Mouse (Mus musculus): Measurements from ENCODE around the gene Sod2. TPM values are rescaled to one million over a fixed set of nuclear protein-coding genes. Genes with fewer than 3 reads are reported as not detected.
"Not testable (repeated sequence)": the region's sequence is repeated elsewhere in the genome, so short reads cannot be mapped to it uniquely, and the experiment has no call there.

Sod2 gene
- total RNA-seq, 1 experiment = 161 TPM

DNA sequence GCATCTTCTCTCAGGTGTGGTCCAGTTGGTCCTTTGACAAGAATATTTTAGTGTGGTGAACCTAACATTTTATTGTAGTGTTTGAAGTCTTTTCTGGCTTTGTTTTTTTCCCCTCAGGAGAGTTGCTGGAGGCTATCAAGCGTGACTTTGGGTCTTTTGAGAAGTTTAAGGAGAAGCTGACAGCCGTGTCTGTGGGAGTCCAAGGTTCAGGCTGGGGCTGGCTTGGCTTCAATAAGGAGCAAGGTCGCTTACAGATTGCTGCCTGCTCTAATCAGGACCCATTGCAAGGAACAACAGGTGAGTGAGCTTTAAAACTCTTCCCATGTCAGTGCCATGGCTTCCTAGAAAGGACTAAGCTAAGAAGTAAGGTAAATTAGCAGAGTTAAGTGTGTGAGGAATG, 6.7 kb downstream of the Sod2 start:
- Histone ChIP-seq H3K4me1 (ENCODE audit: control insufficient read depth in 2 of 2, insufficient read depth in 2 of 2, low read length in 2 of 2, poor library complexity in 1 of 2) (no peaks in the 10 kb centered on the region; a peak in 1 of 4 replicates), H3K9ac (ENCODE audit: insufficient read depth, low read depth, low read length, poor library complexity, severe bottlenecking) (no peak overlapping the region), H3K27ac (ENCODE audit: insufficient read depth, low read depth, low read length, poor library complexity, severe bottlenecking) (no peak overlapping the region), H3K4me3 (ENCODE audit: insufficient read depth in 1 of 2, low read depth in 1 of 2, low read length in 2 of 2, poor library complexity in 1 of 2, severe bottlenecking in 1 of 2) (no peak overlapping the region), H3K36me3 (ENCODE audit: control insufficient read depth, insufficient read depth, low read length, poor library complexity, severe bottlenecking) (peaks cover 27% of the 10 kb centered on the region), H3K9me3 (ENCODE audit: control insufficient read depth, insufficient read depth, low read depth, low read length) (no peaks in the 10 kb centered on the region)
- TF ChIP-seq MAFK (IDR thresholded peaks at IDR 0.05; ENCODE audit: insufficient read depth, low read depth, low read length) (no peak), HCFC1 (IDR thresholded peaks at IDR 0.05; ENCODE audit: borderline replicate concordance, insufficient read depth, low read length) (no peak), CHD2 (IDR thresholded peaks at IDR 0.05; ENCODE audit: low read depth, low read length) (no peak), ZNF384 (IDR thresholded peaks at IDR 0.05; ENCODE audit: low read depth, low read length) (no peak)
- no peak for DNase-seq (ENCODE audit: low read depth, low spot score)
- in situ Hi-C loops (cut with MboI; ENCODE audit: low sequenced_read_pairs in 2 of 2, unreplicated experiment in 2 of 2) = no loop called here

DNA sequence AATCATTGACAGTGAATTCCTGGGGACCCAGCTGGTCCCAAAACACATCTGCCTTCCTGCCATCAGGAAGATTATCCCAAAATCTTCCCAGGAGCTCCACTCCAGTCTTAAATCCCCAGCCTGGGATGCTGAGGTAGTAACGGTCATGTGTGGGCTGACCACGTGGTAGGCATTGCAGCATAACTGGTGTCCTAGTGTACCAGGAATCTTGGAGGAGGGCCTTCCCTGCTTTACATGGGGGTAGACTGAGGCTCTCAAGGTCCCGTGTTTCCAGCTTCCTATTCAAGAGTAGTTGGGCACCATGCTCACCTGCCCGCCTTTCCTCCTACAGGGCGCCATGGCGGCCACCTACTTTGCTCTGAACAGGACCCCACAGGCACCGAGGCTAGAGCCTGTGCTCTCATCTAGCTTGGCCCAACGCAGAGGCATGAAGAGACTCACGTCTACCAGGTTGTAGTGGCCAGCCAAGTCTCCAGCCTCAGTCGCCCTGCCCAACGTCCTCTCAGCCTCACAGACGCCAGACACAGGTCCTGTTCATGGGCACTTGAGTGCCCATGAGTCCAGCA, 30.1 kb downstream of the Sod2 start:
- not testable (repeated sequence) for H3K9me3 ChIP-seq (ENCODE audit: control insufficient read depth, insufficient read depth, low read depth, low read length); DNase-seq (ENCODE audit: low read depth, low spot score)

DNA sequence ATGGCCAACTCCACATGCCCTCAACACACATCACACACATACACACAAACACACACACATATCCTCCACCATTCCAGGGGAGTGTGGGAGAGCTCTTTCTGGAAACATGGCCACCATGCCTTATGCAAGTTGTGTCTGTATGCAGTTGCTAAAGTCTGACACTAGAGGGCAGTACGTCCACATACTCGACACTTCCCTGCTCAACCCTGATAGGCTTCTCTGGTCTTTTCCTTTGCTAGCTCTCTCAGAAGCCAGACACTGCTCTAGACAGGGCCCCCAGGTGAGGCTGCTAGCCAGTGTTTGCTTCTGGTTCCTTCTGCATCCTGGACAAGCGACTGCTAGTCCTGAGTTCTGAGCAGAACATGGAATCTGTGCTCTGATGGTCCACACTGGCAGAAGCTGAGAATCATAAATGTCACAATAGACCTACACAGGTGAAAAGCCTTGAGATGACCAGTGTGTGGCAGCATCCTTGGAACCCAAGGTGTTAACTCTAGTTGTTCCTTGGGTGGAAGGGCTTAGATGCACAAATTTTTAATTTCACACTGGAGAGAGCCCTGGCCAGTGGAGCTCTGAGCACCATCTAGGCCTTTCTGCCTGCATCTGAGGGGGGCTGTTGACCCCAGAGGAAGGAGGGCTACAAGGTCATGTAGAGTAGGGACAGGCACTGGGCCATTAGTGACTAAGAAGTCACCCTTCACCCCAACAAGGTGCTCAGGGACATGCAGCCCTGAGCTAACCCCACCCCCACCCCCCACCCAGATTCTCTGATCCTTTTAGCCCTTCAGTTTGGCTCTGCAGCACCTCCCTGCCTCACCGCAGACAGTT, 37.4 kb downstream of the Sod2 start:
- H3K9ac ChIP-seq (ENCODE audit: insufficient read depth, low read depth, low read length, poor library complexity, severe bottlenecking); H3K4me1 ChIP-seq (ENCODE audit: control insufficient read depth in 2 of 2, insufficient read depth in 2 of 2, low read length in 2 of 2, poor library complexity in 1 of 2); H3K9me3 ChIP-seq (ENCODE audit: control insufficient read depth, insufficient read depth, low read depth, low read length); H3K4me3 ChIP-seq (ENCODE audit: insufficient read depth in 1 of 2, low read depth in 1 of 2, low read length in 2 of 2, poor library complexity in 1 of 2, severe bottlenecking in 1 of 2); in situ Hi-C loops (cut with MboI; ENCODE audit: low sequenced_read_pairs in 2 of 2, unreplicated experiment in 2 of 2); H3K36me3 ChIP-seq (ENCODE audit: control insufficient read depth, insufficient read depth, low read length, poor library complexity, severe bottlenecking); H3K27ac ChIP-seq (ENCODE audit: insufficient read depth, low read depth, low read length, poor library complexity, severe bottlenecking): not testable (repeated sequence)
- peak; percentile 74 for DNase-seq (ENCODE audit: low read depth, low spot score)
- peak; percentile 45; the same call in 1 of the 2 replicates for TF ChIP-seq ZC3H11A (IDR thresholded peaks at IDR 0.05; ENCODE audit: borderline replicate concordance, low read depth, low read length)

More for the DNA sequence above, 30.1 kb downstream of the Sod2 start:
- in situ Hi-C loops (cut with MboI; ENCODE audit: low sequenced_read_pairs in 2 of 2, unreplicated experiment in 2 of 2); H3K36me3 ChIP-seq (ENCODE audit: control insufficient read depth, insufficient read depth, low read length, poor library complexity, severe bottlenecking); H3K4me3 ChIP-seq (ENCODE audit: insufficient read depth in 1 of 2, low read depth in 1 of 2, low read length in 2 of 2, poor library complexity in 1 of 2, severe bottlenecking in 1 of 2); H3K27ac ChIP-seq (ENCODE audit: insufficient read depth, low read depth, low read length, poor library complexity, severe bottlenecking); H3K4me1 ChIP-seq (ENCODE audit: control insufficient read depth in 2 of 2, insufficient read depth in 2 of 2, low read length in 2 of 2, poor library complexity in 1 of 2); H3K9ac ChIP-seq (ENCODE audit: insufficient read depth, low read depth, low read length, poor library complexity, severe bottlenecking): not testable (repeated sequence)

DNA sequence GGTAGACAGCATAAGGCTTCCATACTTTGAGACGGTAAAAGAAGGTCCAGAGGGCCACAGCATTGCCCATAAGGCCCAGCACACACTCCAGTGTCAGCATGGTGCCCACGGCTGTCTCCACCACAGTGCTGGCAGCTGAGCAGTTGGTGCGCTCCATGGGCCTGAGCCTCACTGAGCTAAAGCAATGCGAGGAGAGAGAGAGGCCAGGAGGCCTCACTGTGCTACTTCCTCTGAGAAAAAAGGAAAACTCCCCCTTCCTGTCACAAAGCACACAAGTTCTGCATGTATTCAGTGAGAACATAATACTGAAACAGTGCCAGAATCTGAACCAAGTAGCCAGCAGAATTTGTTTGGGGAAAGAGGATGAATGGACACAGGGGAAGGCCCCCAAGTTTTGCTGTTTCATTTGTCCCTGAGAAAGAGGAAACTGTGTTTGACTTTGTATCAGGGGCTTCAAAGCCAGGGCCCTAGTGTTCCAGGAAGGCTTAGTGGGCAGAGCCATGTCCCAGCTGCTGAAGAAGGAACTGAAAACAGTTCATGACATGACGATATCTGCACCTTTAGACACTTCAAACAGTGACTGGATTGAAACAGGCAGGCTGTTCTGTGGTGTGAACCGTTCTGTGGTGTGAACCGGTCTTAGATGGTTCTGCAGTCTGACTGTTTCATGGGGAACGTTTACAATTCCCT, 45.6 kb downstream of the Sod2 start, which contains the start of gene Gpr31b:
Gpr31b (minus strand) TSS at position 173 of the 690 bp plus-strand sequence.
- H3K27ac ChIP-seq (ENCODE audit: insufficient read depth, low read depth, low read length, poor library complexity, severe bottlenecking); in situ Hi-C loops (cut with MboI; ENCODE audit: low sequenced_read_pairs in 2 of 2, unreplicated experiment in 2 of 2); H3K9ac ChIP-seq (ENCODE audit: insufficient read depth, low read depth, low read length, poor library complexity, severe bottlenecking); H3K36me3 ChIP-seq (ENCODE audit: control insufficient read depth, insufficient read depth, low read length, poor library complexity, severe bottlenecking); DNase-seq (ENCODE audit: low read depth, low spot score); H3K4me1 ChIP-seq (ENCODE audit: control insufficient read depth in 2 of 2, insufficient read depth in 2 of 2, low read length in 2 of 2, poor library complexity in 1 of 2); H3K9me3 ChIP-seq (ENCODE audit: control insufficient read depth, insufficient read depth, low read depth, low read length); H3K4me3 ChIP-seq (ENCODE audit: insufficient read depth in 1 of 2, low read depth in 1 of 2, low read length in 2 of 2, poor library complexity in 1 of 2, severe bottlenecking in 1 of 2): not testable (repeated sequence)

DNA sequence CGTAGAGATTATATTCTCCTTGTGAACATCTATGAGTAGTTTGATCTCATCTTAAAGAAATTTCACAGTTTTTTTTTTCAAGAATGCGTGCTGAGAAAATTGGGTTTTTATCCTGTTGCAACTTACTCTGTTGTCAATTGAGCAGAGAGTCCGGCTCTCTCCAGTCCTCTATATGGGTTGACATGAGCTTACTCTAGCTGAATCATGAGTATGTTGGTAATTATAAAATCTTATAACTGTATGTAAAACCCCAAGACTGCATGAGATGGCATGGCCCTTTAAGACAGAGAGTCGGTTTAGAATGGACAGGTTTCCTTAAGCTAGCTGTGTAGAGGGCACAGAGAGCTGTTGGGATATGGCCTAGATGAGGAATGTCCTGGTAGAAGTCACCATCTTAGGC, 54.2 kb downstream of the Sod2 start, which contains the start of gene Tcp10b:
Tcp10b (plus strand) TSS at position 301 of the 400 bp plus-strand sequence.
- H3K9ac ChIP-seq (ENCODE audit: insufficient read depth, low read depth, low read length, poor library complexity, severe bottlenecking); in situ Hi-C loops (cut with MboI; ENCODE audit: low sequenced_read_pairs in 2 of 2, unreplicated experiment in 2 of 2): not testable (repeated sequence)

DNA sequence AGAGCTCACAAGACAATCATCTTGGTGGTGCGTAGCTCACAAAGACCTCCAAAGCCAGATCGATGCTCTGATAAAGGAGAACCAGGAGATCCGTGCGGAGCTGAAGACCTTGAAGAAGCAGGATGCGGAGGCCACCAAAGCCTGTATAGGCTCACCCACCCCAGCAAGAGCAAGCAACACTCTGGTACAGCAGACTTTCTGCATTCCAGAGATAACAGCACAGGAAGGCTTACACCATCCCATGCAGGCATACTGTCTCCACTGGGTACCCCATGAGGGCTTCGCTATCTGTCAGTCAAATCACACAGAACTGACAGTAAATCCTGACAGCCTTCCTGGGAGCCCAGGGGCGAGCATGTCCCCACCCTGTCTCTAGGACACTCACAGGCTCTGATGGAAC, 56.2 kb downstream of the Sod2 start:
- H3K9me3 ChIP-seq (ENCODE audit: control insufficient read depth, insufficient read depth, low read depth, low read length); H3K27ac ChIP-seq (ENCODE audit: insufficient read depth, low read depth, low read length, poor library complexity, severe bottlenecking); H3K9ac ChIP-seq (ENCODE audit: insufficient read depth, low read depth, low read length, poor library complexity, severe bottlenecking); DNase-seq (ENCODE audit: low read depth, low spot score); in situ Hi-C loops (cut with MboI; ENCODE audit: low sequenced_read_pairs in 2 of 2, unreplicated experiment in 2 of 2); H3K4me1 ChIP-seq (ENCODE audit: control insufficient read depth in 2 of 2, insufficient read depth in 2 of 2, low read length in 2 of 2, poor library complexity in 1 of 2); H3K36me3 ChIP-seq (ENCODE audit: control insufficient read depth, insufficient read depth, low read length, poor library complexity, severe bottlenecking); H3K4me3 ChIP-seq (ENCODE audit: insufficient read depth in 1 of 2, low read depth in 1 of 2, low read length in 2 of 2, poor library complexity in 1 of 2, severe bottlenecking in 1 of 2): not testable (repeated sequence)

More for the DNA sequence above, 54.2 kb downstream of the Sod2 start, which contains the start of gene Tcp10b:
- H3K4me1 ChIP-seq (ENCODE audit: control insufficient read depth in 2 of 2, insufficient read depth in 2 of 2, low read length in 2 of 2, poor library complexity in 1 of 2); H3K27ac ChIP-seq (ENCODE audit: insufficient read depth, low read depth, low read length, poor library complexity, severe bottlenecking); H3K36me3 ChIP-seq (ENCODE audit: control insufficient read depth, insufficient read depth, low read length, poor library complexity, severe bottlenecking); H3K9me3 ChIP-seq (ENCODE audit: control insufficient read depth, insufficient read depth, low read depth, low read length); DNase-seq (ENCODE audit: low read depth, low spot score); H3K4me3 ChIP-seq (ENCODE audit: insufficient read depth in 1 of 2, low read depth in 1 of 2, low read length in 2 of 2, poor library complexity in 1 of 2, severe bottlenecking in 1 of 2): not testable (repeated sequence)

DNA sequence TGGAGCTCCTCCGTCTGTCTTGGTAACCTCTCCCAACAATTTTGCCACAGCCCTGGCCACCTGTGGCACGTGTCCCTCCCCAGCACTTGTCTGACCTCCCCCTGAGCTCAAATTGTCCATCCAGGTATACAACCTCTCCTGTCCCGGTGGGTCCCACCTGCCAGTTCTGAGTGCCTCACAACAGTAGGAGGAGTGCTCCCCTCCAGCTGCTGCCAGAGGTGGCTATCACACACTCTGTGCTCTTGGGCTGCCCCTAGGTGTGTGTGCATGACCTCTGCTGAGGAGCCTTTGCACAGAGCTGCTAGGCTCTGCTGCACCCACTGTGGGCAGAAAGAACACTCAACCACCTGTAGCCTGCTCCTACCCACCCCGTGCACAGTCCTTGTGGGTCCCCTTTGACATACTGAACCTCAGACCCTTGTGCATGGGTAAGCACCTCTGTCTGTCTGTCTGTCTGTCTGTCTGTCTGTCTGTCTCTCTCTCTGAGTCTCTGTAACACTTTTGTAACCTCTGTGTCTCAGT, 61.3 kb downstream of the Sod2 start:
- H3K9ac ChIP-seq (ENCODE audit: insufficient read depth, low read depth, low read length, poor library complexity, severe bottlenecking); DNase-seq (ENCODE audit: low read depth, low spot score); H3K4me1 ChIP-seq (ENCODE audit: control insufficient read depth in 2 of 2, insufficient read depth in 2 of 2, low read length in 2 of 2, poor library complexity in 1 of 2); H3K4me3 ChIP-seq (ENCODE audit: insufficient read depth in 1 of 2, low read depth in 1 of 2, low read length in 2 of 2, poor library complexity in 1 of 2, severe bottlenecking in 1 of 2); H3K9me3 ChIP-seq (ENCODE audit: control insufficient read depth, insufficient read depth, low read depth, low read length); H3K27ac ChIP-seq (ENCODE audit: insufficient read depth, low read depth, low read length, poor library complexity, severe bottlenecking); in situ Hi-C loops (cut with MboI; ENCODE audit: low sequenced_read_pairs in 2 of 2, unreplicated experiment in 2 of 2); H3K36me3 ChIP-seq (ENCODE audit: control insufficient read depth, insufficient read depth, low read length, poor library complexity, severe bottlenecking): not testable (repeated sequence)

Data from ES-E14 (cell line).